Mouse (Mus musculus) G1E (cell line): ENCODE results near the gene Cntn4.

Experiments used
- CTCF ChIP-seq: IDR thresholded peaks from 2 replicates; pipeline ENCODE4 v1.5.1; 2012; ENCODE audit warnings: low read depth, low read length, inconsistent platforms, mixed read lengths
- GATA1 ChIP-seq: IDR thresholded peaks from 2 replicates; pipeline ENCODE4 v1.6.1; 2012; ENCODE audit warnings: borderline replicate concordance, low read length, inconsistent platforms, mixed read lengths
- TAL1 ChIP-seq: conservative IDR thresholded peaks from 2 replicates; pipeline ENCODE4 v1.6.1; 2012; ENCODE audit warnings: low read depth, low read length, inconsistent platforms, mixed read lengths

DNA sequence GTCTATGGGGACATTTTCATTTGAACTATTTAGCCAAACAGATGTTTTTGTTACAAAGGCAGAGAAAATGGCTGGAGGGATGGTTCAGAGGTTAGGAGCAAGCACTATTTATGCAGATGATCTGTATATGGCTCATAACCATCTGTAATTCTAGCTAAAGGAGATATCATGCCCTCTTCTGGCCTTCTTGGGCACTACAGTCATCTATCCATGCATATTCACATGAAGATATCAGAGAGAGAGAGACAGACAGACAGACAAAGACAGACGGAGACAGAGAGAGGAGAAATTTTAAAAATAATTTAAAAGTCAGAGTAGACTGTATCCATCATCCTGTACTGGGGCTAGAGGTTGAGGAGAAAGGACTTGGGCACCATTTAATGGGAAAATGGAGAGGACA, 652.2 kb downstream of the Cntn4 start:
- no peak for TF ChIP-seq CTCF
- TF ChIP-seq GATA1 = no peak
- TF ChIP-seq TAL1 = no peak
